Mouse (Mus musculus) cerebellum, adult 2 months (tissue): ENCODE measurements at regions not wholly inside any gene's neighbourhood (a gene's known extent, or its start where the extent isn't known, plus 50 kb on each side); places are given as distances from the start of the nearest gene placed in this dataset.
"Not testable (repeated sequence)": the region's sequence is repeated elsewhere in the genome, so short reads cannot be mapped to it uniquely, and the experiment has no call there.

Experiments used
- CTCF ChIP-seq: fragments of 200-500 bp; IDR thresholded peaks from 2 replicates; pipeline ENCODE4 v1.5.1; 2011; ENCODE audit warnings: low read depth, mild to moderate bottlenecking, control low read depth, low read length, moderate library complexity, borderline replicate concordance; ENCODE audit not compliant: insufficient read depth
- POLR2A ChIP-seq: fragments of 200-500 bp; IDR thresholded peaks from 2 replicates; pipeline ENCODE4 v1.6.1; 2011; ENCODE audit warnings: low read length, control low read depth, borderline replicate concordance; ENCODE audit not compliant: insufficient read depth

- not testable (repeated sequence) for TF ChIP-seq POLR2A, CTCF
Observed at GRCm38 (mm10) chr12:115892656-115893055, 154.9 kb upstream of the Zfp386 start.
